Mouse (Mus musculus) liver, postnatal 0 days (tissue): ENCODE data around the gene Cyp2j6.

Experiments
- CTCF ChIP-seq: sonication (generic); IDR thresholded peaks from 2 replicates; pipeline ENCODE4 v1.5.1; 2016; ENCODE audit warnings: antibody characterized with exemption, low read depth
- EP300 ChIP-seq: IDR thresholded peaks from 2 replicates; pipeline ENCODE4 v1.6.1; 2016; ENCODE audit warnings: antibody characterized with exemption, low read depth, mild to moderate bottlenecking

DNA sequence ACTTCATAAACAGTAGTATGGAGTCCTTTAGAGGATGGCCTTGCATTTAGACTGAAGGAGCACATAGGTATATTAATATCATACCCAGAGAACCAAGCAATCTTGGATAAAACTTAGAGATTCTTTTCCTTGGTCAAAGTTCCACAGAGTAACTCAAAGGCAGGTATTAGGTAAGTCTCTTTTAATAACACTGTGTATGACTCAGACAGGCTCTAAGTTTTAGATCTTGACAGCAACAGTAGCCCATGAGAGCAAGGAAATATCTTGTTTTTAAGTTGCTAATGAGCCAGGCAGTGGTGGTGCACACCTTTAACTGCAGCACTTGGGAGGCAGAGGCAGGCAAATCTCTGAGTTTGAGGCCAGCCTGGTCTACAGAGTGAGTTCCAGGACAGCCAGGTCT, 12.3 kb upstream of the Cyp2j6 start:
- TF ChIP-seq CTCF, result no peak
- TF ChIP-seq EP300, result no peak
